Mouse (Mus musculus) spleen, postnatal 10 days (tissue): ENCODE results near the gene Trpm2.

Experiments
- DNase-seq, 2 experiments: peaks; one replicate each; pipeline ENCODE4 v3.0.0; 2021 to 2022; ENCODE audit warnings: low spot score in 2 of 2

Trpm2 gene

DNA sequence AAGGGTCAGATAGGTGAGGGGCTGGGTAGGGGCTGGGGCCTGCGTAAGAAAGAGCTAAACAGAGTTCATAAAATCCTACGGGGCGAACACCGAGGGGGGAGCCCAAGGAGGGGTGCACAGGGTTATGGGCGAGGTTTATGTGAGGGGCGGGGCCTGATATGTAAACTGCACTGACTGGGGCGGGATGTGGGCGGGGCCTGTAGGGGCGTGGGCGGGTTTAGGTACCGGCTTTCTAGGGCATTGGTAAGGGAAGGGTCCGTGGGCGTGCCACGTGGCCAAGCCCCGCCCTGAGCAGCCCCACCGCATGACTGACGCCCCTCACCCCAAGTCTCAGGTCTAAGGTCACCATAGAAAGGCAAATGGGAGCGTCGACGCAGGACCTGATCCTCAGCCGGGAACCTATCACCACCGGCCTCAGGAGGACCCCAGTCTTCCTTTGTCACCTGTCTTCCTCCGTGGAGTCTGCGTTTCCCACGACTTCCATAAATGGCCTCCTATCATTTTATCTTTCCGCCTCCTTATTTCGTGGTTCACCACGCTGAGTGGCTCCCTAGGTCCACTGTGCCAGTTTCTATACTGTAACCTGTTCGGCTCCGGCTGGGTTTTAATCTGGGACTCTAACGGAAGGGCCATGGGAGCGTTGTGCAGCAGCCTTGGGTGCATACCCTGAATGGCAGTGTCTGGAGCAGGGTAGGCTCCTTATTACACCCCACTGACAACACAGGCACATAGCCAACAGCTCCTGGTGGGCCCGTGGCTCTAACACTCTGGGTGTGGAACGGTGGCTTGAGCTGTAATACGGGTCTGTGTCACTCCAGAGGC is 67.3 kb downstream of the Trpm2 start:
- peak in 1 of 2 experiments; percentile 48 for DNase-seq

DNA sequence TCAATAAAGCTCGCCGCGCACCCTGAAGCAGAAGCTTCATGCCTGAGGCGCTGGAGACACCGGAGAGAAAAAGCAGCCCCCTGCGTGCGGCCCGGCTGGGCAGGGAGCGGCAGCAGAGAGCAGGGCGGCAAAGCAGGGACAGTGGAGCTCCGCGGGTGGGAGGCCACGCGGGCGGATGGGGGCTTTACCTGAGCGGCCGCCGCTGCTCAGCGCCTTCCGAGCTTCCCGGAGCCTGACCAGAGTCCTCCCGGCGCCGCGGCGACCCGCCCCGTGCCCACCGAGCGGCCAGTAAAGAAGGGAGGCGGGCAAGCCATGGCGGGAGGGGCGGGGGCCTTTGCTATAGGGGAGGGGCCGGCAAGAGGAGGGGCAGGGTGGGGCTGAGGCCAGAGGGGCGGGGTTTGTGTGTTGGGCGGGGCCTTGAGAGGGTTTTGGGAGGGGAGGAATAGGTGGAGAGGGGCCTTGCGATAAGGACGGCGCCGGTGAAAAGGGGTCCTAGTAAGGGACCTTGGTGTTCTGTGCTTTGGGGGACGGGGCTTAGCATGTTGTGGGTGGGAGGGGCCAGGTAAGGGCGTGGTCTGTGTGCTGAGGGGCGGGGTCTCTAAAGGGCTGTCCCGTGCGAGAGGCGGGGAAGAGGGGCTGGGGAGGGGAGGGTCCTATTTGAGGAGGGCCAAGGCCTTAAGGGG is 68.0 kb downstream of the Trpm2 start, which contains the start of gene Lrrc3:
Lrrc3 (minus strand) TSS at position 326 of the 683 bp plus-strand sequence.
- peak in 1 of 2 experiments; percentile 49 for DNase-seq

DNA sequence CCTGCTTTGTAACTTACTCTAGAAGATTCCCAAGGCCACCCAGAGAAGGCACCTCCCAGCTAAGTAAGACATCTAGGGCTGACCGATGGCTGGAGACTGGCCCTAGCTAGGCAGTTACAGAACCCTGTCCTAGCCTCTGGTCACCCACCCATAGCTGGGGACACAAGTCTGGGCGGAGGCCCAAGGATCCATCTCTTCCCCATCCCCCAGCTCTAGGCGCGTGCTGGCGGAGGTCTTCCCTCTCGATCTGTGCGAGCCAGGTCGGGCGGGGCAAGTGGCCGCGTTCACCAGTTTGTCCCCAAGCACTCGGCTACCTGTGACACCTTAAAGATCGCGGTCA is 68.5 kb downstream of the Trpm2 start:
- no peak for DNase-seq

DNA sequence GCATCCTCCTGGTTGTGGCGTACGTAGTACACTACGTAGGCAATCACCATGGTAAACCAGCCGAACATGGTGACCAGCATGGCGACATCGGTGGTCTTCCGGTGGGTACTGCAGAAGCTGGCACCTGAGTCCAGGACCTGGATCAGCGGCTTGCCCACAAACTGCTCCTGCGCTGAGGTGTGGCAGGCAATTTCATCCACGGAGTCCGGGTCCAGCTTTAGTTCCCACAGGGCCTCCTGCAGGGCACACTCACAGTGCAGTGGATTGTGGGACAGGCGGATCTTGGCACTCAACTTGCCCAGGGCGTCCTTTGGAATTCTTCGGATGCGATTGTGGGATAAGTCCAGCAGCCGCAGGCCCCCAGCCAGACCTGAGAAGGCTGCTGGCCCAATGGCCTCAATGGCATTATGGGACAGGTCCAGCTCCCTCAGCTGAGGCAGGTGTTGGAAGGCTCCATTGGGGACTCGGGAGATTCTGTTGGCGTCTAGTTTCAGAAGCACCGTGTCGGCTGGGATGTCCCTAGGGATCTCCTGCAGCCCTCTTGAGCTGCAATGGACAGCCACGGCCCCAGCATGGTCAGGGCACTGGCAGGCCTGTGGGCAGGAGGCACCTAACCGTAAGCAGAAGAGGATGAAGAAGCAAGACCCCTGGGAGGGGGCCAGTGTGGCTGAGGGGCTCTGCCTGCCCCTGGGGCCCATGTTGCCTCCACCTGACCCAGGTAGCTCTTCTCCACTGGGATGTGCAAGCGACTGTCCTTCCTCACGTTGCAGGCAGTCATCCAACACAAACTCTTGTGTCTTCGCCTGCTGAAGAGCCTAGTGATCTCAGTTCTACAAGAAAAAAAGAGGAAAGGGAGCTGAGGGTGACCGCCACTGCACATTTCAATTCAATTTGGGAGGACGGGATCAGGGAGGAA is 69.2 kb downstream of the Trpm2 start:
- no peak for DNase-seq

DNA sequence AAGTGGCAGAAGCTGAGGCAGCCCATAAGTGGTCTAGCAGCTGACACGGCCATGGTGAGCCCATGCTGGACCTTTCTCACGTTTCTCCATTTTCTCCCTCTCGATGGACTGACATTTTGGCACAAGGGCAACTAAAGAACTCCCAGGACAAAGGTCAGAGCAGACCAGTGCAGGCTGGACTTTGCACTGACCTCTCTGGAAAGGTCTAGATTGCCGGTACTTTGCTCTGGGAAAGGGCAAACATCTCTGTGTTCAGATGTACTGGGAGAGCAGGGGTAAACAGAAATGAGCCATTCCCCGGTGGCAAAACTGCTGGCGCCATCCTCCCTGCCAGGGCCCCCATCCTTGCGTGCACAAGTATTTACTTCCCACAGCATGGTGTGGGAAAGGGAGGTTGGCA is 70.2 kb downstream of the Trpm2 start:
- DNase-seq = no peak

DNA sequence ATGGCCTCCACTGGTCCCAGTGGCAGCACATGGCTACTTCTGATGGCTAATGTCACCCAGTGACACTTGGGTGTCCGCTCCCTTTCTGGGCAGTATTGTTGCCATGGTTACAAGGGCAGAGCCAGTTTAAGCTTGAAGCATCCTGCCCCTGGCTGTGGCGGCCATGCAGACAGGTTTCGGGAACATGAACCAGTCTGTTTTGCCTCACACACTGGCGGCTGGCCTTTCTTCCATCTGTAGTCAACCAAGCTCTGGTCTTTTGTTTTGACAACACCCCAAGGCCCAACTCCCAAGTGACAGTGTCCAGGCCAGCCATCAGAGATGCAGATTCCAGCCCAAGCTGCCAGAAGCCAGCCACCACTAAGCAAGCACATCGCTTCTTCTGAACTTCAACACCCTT is 74.8 kb downstream of the Trpm2 start:
- DNase-seq = no peak

DNA sequence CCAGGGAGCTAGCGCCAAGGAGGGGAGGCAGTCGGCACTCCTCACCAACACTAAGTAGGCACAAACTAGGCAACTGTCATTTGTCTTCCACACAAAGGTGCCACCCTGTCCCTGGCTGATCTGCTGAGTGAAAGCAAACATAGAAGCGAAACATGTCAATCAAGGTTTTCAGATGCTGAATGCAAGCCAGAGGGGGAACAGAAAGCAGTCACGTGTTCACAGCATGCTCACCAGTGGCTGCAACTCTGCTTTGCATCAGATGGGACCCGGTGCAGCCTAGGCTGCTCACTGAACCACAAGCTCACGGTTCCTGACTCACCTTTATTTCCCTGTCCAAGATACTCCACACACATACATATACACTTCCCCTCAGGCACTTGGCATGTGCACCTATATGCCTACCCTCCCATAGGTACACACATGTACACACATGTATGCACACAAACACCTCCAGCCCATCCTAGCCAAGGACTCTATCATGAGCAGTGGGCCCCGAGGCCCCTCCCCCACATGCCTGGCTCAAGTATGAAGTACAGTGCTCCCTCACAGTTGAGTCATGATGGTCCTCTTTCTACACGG is 79.3 kb downstream of the Trpm2 start:
- DNase-seq = no peak

DNA sequence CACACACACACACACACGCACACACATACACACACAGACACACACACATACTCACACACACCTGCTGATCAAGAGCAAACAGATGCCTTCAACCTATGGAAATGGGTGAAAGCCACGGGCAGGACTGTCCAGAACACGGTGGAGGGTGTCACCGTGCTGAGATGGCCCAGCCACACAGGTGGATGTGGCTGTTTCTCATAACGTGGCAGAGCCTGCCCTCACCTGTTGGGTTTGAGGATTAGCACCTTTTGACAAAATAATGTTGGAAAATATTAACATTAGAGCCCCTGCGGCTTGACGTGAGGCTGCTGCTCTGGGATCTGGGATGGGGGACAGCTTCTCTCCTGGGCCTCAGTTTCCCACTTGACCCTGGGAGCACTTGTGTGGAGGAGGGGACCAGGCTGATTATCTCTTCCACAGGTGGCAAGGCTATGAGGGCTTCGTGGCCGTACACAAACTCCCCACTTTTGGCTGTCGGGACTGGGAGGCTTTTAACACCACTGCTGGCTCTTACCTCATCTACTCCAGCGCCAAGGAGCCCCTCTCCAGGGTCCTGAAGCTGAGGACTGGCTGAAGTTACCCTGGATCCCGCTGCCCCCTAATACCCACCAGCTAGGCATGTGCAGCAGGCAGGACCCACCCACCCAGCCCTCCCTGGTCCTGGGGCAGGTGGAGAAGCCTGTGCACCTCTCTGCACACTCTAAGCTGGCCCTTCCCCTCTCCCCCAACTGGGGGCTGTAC is 84.2 kb downstream of the Trpm2 start:
- no peak for DNase-seq

DNA sequence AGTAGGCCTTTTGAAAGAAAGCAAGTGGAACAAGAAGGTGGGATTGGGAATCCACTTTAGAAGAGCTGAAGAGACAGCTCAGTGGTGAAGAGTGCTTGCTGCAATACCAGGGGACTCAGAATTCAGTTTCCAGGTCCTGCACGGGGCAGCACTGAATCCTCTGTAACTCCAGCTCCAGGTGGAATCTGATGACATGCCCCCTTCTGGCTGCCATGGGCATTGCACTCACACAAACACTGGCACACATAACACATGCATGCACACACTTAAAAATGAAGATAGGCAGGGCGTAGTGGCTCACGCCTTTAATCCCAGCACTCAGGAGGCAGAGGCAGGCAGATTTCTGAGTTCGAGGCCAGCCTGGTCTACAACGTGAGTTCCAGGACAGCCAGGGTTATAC is 87.8 kb downstream of the Trpm2 start:
- no peak for DNase-seq

DNA sequence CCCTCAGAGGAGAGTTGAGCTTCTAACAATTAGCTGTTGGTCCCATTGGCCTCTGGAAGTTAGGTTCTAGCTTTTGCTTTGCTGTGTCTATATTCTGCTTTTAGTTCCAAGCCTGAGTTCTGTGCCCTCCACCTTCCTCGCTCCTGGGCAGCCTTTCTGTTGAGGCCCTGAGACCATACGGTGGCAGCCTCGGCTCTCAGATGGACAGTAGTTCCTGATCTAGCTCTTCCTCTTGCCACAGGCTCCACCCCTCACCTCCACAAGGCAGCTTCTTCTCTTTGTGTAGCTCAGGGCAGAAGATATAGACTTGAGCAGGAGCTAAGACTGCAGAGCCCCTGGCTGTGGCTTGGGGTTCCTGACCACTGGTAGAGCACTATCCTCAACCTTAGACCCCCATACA is 90.1 kb downstream of the Trpm2 start:
- DNase-seq = no peak

DNA sequence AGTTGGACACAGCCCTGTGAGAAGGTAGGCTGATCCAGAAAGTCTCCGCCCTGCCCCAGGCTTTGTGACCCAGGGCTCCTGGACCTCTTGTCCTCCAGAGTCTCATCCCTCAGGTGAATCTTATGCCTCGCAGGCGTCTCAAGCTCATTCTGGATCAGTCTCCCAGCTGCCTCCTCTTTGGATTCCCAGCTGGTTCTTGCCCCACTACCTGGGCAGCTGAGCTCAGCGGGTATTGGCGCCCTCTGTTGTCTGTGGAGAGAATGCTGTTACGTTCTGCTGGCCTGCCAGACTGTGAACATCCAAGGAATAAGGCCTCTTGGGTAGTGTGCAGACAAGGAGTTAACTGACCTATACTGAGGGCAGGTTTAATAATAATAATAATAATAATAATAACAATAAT is 91.4 kb downstream of the Trpm2 start:
- peak in 1 of 2 experiments; percentile 32 for DNase-seq

DNA sequence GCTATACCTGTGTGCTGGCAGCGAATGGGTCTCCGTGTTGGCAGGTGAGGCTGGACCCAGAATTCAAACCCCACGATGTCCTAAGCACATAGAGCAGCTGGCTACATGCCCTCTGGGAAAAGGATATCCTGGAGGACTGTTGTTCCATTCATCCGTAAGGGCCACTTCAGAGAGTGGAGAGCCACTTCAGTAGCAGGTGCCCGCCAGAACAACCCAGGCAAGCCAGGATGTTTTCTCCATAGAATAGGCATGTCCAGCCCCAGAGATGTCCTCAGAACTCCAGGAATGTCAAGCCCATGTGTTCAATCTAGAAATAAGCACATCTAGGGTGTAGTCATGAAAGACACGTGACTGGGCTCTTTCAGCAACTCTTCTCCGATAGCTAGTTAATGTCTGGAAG is 100.7 kb downstream of the Trpm2 start:
- no peak for DNase-seq

DNA sequence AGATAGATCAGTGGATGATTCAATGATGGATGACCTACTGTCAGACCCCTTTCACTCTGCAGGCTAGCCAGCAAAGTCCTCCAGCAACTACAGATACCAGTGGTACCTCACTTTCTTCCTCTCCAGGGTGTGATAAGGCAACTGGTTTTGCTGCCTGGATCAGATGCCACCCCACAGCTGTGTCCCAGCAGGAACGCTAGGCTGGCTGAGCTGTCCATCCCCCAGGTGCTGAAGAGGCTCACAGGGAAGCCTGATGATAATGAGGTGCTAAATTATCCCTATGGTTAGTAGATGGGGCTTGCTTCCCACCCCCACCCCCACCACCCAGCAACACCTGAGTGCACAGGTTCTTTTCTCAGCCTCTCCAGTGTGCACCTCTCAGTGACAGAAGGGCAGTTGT is 102.8 kb downstream of the Trpm2 start:
- no peak for DNase-seq

DNA sequence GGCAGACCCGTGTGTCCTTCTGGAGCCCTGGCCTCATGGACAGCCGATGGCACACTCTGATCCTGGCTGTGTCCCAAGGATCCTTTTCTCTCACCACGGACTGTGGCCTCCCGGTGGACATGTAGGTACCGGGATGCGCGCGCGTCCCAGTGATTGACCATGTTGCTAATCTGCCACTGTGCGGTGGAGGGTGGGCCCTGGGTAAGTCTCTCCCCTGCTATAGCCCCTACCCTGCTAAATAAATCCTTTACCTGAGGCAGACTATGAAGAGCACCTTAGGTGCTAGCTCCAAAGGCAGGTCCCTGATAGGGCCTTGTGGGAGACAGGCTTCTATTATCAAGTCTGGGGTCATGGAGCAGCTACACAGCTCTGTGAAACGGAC is 105.6 kb downstream of the Trpm2 start:
- no peak for DNase-seq

DNA sequence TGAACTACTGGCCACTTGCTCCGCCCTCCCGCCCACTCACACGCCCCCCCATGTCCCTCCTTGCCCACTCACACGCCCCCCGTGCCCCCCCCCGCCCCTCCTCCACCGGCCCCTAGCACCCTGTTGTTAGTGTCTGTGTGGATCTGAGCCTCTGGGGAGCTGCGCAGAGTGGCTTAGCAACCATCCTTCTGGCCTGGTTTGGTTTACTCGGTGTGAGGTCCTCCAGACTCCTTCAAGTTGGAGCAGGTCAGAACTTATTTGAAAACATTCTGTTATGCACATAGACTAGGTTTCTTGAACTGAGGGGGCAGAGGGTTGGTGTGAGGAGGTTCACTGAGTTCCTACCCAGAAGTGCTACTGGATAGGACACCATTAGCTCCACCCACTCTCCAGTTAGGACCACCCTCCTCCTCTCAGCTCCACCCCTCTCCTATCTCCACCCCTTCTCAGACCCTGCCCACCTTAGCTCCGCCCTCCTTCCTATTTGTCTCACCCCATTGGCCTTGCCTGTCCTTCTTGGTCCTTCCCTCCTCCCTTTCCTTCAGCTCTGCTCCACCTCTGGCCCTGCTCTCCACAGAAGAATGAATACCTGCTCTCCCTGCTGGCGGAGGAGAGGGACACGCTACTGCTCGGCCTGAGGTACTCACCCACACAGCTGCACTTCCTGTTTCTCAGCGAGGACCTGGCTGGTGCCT is 106.1 kb downstream of the Trpm2 start:
- peak in 1 of 2 experiments; percentile 47 for DNase-seq

DNA sequence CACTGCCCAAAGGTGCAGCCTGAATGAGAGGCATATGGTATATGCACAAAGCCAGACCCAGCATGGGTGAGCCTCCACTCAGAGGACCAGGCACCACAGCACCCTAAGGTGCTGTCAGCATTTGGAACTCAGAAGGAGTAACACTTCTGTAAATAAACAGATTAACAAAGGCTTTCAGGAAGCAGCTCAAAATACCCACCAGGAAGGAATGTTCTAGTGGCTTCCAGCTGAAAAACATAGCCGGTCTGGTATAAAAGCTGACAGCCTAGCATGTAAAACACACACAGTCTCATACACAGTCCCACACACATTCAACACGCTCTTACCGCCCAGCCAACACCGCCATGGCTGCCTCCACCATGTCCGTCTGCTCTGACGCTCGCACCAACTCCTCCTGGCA is 108.7 kb downstream of the Trpm2 start, which contains the start of gene Gm3285:
Gm3285 (plus strand) TSS at position 301 of the 400 bp plus-strand sequence.
- DNase-seq = no peak
